Mouse (Mus musculus) midbrain, embryonic 14.5 days (tissue): ENCODE measurements around the gene Cd82. TPM values are rescaled to one million over a fixed set of nuclear protein-coding genes. Genes with fewer than 3 reads are reported as not detected.
A peak's percentile ranks its signal among the peaks of the same experiment; 100 is the strongest.

Experiments
- ATAC-seq: fragments of 200-750 bp; cut with Nextera tagmentation; 2 replicates; pipeline ENCODE4 v1.8.0; 2017; ENCODE audit warnings: moderate number of reproducible peaks, moderate library complexity; ENCODE audit not compliant: low FRiP score, low TSS enrichment
- DNase-seq: peaks from one replicate; pipeline ENCODE4 v3.0.0-alpha.2; 2015
- H3K27ac ChIP-seq: fragments of 300-500 bp; sonication (generic); replicated peaks from 2 replicates; pipeline ENCODE4 v1.5.1; 2014; ENCODE audit warnings: mild to moderate bottlenecking, low read depth, low read length, moderate library complexity
- H3K27me3 ChIP-seq: fragments of 300-500 bp; sonication (generic); 2 replicates; pipeline ENCODE4 v1.6.1; 2014; ENCODE audit warnings: low read length, control low read depth, mixed read lengths; ENCODE audit not compliant: control insufficient read depth, insufficient read depth
- H3K36me3 ChIP-seq: fragments of 300-500 bp; sonication (generic); 2 replicates; pipeline ENCODE4 v1.6.1; 2014; ENCODE audit warnings: low read length, control low read depth; ENCODE audit not compliant: control insufficient read depth, insufficient read depth
- H3K4me1 ChIP-seq: fragments of 300-500 bp; sonication (generic); 2 replicates; pipeline ENCODE4 v1.6.1; 2014; ENCODE audit warnings: mild to moderate bottlenecking, antibody characterized with exemption, low read length, control low read depth; ENCODE audit not compliant: control insufficient read depth, insufficient read depth
- H3K4me2 ChIP-seq: fragments of 300-500 bp; sonication (generic); 2 replicates; pipeline ENCODE4 v1.6.1; 2014; ENCODE audit warnings: mild to moderate bottlenecking, low read length, moderate library complexity
- H3K4me3 ChIP-seq: fragments of 300-500 bp; sonication (generic); replicated peaks from 2 replicates; pipeline ENCODE4 v1.5.1; 2014; ENCODE audit warnings: low read depth, low read length
- H3K9ac ChIP-seq: fragments of 300-500 bp; sonication (generic); replicated peaks from 2 replicates; pipeline ENCODE4 v1.6.1; 2014; ENCODE audit warnings: mild to moderate bottlenecking, low read length, moderate library complexity
- H3K9me3 ChIP-seq: fragments of 300-500 bp; sonication (generic); 2 replicates; pipeline ENCODE4 v1.6.1; 2016; ENCODE audit warnings: low read length, control low read depth, mixed read lengths; ENCODE audit not compliant: control insufficient read depth
- WGBS: fragments of 180-500 bp; shearing (Covaris S2); extraction: QIAGEN DNeasy Blood & Tissue Kit; methylation state at CpG from one replicate; pipeline ENCODE4 v1.1.7; 2014; 5-methylcytosine and 5-hydroxymethylcytosine counted together
- polyA plus RNA-seq: library from polyadenylated mRNA; unstranded; fragments of >200 nt; fragmentation: Nextera tagmentation; extraction: Ambion mirVana; gene quantifications from 2 replicates; pipeline ENCODE4 v1.2.1, GENCODE M21; 2014

Gene Cd82
- polyA plus RNA-seq, 1 experiment from 2014 or later = 14.1 TPM

- no peak overlapping the region for H3K4me3 ChIP-seq
- H3K9me3 ChIP-seq = no peaks in the 10 kb centered on the region
- DNase-seq (no peak), ATAC-seq (no peak)
- H3K4me2 ChIP-seq = no peak overlapping the region
- H3K27ac ChIP-seq = no peak overlapping the region
- H3K36me3 ChIP-seq = no peaks in the 10 kb centered on the region
- H3K27me3 ChIP-seq = no peaks in the 10 kb centered on the region
- H3K9ac ChIP-seq = no peak overlapping the region
- 89% methylated on average over 9 of the region's 9 CpGs for WGBS
- H3K4me1 ChIP-seq = peaks cover 2% of the 10 kb centered on the region; the same call in 1 of the 2 replicates
These were observed 11.0 kb upstream of the Cd82 start for GRCm38 (mm10) chr2:93473915-93474314.

GRCm38 (mm10) chr2:93470849-93471576 lies 8.1 kb upstream of the Cd82 start:
- Histone ChIP-seq H3K27ac (no peak overlapping the region), H3K4me2 (no peak overlapping the region), H3K9ac (no peak overlapping the region), H3K9me3 (no peaks in the 10 kb centered on the region), H3K27me3 (no peaks in the 10 kb centered on the region), H3K4me3 (no peak overlapping the region), H3K36me3 (no peaks in the 10 kb centered on the region), H3K4me1 (peaks cover 2% of the 10 kb centered on the region; the same call in 1 of the 2 replicates)
- no peak for ATAC-seq
- peak; percentile 90 for DNase-seq
- WGBS = 10% methylated on average over 3 of the region's 3 CpGs

DNA sequence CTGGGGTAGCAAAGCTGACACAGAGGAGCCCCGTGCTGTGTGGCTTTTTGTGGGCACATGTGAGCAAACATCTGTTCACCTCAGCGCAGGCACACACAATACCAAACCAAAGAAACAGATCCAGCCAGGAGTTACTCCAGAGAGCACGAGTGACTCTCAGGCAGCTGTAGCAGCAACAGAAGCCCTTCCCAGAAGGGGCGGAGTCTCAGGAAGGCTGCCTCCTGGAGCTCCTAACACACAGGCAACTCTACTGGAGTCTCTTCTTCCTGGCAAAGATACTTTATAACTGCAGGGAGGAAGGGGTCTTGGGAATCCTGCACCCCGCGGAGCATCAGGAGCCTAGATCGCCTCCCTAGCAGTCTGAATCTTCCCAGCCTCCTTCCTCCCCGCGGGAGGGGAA lies 7.2 kb upstream of the Cd82 start:
- Histone ChIP-seq H3K4me3 (no peak overlapping the region), H3K9me3 (no peaks in the 10 kb centered on the region), H3K9ac (no peak overlapping the region), H3K36me3 (no peaks in the 10 kb centered on the region), H3K4me1 (peaks cover 2% of the 10 kb centered on the region; the same call in 1 of the 2 replicates), H3K4me2 (peak overlapping the region; percentile 38), H3K27ac (no peak overlapping the region), H3K27me3 (no peaks in the 10 kb centered on the region)
- no peak for ATAC-seq
- peak; percentile 76 for DNase-seq
- 1% methylated on average over 9 of the region's 9 CpGs for WGBS

DNA sequence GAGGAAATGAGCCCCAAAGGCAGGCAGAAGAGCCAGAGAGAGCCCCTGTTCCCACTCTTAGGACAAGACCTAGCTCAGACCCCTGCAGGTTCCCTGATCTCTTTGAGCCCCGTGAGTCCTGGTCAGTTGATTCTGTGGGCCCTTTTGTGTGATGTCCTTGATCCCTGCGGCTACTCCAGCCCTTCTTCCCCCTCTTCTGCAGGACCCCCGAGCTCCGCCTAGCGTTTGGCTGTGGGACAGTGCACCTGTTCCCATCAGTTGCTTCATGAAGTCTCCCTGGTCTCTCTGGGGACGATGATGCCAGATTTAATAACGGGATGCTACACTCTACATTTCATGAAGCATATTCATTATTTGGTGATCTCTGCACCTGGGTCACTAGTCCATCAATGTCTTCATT lies 6.2 kb upstream of the Cd82 start:
- no peak for ATAC-seq

DNA sequence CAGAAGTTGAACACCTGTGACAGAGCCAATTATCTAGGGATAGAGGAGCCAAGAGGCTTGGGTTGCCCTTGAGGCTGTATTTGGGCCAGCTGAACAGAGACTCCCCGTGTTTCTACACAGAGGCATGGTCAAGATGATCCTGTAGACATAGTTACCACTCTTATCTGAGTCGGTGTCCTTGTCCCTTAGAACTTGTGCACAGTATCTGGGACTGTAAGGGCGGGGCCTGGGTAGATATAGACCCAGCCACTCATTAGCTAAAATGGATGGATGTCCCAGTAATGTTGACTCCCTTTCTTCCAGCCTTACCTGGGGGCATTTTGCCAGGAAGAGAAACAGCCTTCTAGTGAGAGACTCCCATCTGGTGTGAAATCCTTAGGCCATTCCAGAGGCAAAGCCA lies 3.4 kb upstream of the Cd82 start:
- H3K36me3 ChIP-seq = no peaks in the 10 kb centered on the region
- H3K4me1 ChIP-seq = peaks cover 15% of the 10 kb centered on the region
- H3K27me3 ChIP-seq = peaks cover 15% of the 10 kb centered on the region; the same call in 1 of the 2 replicates
- no peak overlapping the region for H3K4me2 ChIP-seq
- H3K27ac ChIP-seq = no peak overlapping the region
- no peak overlapping the region for H3K4me3 ChIP-seq
- no peak overlapping the region for H3K9ac ChIP-seq
- 91% methylated on average over 3 of the region's 3 CpGs for WGBS
- no peak for DNase-seq
- H3K9me3 ChIP-seq = no peaks in the 10 kb centered on the region
- no peak for ATAC-seq

More for the DNA sequence above, 6.2 kb upstream of the Cd82 start:
- Histone ChIP-seq H3K27me3 (no peaks in the 10 kb centered on the region), H3K27ac (no peak overlapping the region), H3K4me2 (no peak overlapping the region), H3K4me3 (no peak overlapping the region), H3K4me1 (peaks cover 2% of the 10 kb centered on the region; the same call in 1 of the 2 replicates), H3K36me3 (no peaks in the 10 kb centered on the region), H3K9me3 (no peaks in the 10 kb centered on the region), H3K9ac (no peak overlapping the region)
- 4% methylated on average over 7 of the region's 7 CpGs for WGBS
- DNase-seq = peak; percentile 72

DNA sequence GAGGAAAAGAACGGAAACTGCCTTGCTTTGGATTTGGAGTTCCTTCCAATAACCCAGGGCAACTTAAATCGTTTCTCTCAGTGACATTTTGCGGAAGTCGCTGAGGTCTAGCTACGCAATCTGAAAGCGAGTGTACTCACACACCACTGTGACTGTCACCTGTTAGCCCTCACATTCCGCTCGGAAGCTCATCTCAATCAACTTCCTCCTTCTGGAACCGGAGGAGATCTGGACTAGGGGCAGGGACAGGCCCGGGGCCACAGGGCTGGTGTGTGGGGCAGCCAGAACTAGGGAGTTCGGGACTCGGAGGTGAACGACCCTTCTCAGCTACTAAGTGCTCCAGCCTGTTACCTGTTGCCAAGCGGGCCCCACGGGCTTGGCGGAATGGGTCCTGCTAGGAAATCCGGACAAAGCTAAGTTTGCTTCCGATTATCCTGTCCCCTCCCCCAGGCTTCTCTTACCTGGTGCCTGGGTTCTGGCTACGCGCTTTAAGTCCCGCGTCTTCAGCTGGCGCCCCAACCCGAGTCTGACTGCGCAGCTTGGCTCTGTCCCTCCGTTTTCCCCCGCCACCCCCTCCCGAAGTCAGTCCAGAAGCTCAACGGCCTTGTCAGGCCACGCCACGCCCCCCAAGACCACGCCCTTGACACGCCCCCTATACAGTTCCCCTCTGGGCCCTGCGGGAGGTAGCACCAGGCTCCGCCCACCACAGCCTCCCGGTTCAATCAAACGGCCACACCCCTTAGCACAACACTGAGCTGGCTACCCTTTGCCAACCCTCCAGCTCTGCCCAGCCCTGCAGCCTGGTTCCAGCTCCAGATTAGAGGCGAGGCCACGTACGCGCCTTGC lies 848 bp downstream of the Cd82 start:
- Histone ChIP-seq H3K27ac (no peak overlapping the region), H3K9me3 (peaks cover 3% of the 10 kb centered on the region; the same call in 1 of the 2 replicates), H3K4me1 (peaks cover 13% of the 10 kb centered on the region), H3K9ac (peak overlapping the region; percentile 26; the same call in 1 of the 2 replicates), H3K4me3 (peak overlapping the region; percentile 30), H3K27me3 (peaks cover 22% of the 10 kb centered on the region; the same call in 1 of the 2 replicates), H3K36me3 (no peaks in the 10 kb centered on the region), H3K4me2 (peak overlapping the region; percentile 60)
- DNase-seq (peak; percentile 86), ATAC-seq (peak; percentile 89)
- WGBS = 2% methylated on average over 41 of the region's 41 CpGs

- Histone ChIP-seq H3K4me1 (peaks cover 13% of the 10 kb centered on the region), H3K9me3 (peaks cover 3% of the 10 kb centered on the region; the same call in 1 of the 2 replicates), H3K4me3 (no peak overlapping the region), H3K36me3 (no peaks in the 10 kb centered on the region), H3K9ac (no peak overlapping the region), H3K27ac (no peak overlapping the region), H3K4me2 (no peak overlapping the region; the same call in 1 of the 2 replicates), H3K27me3 (peaks cover 22% of the 10 kb centered on the region; the same call in 1 of the 2 replicates)
- DNase-seq (no peak), ATAC-seq (no peak)
- WGBS = 92% methylated on average over 6 of the region's 6 CpGs
These were observed 2.0 kb downstream of the Cd82 start for GRCm38 (mm10) chr2:93460786-93461469.

GRCm38 (mm10) chr2:93459208-93459920 lies 3.6 kb downstream of the Cd82 start:
- ATAC-seq = no peak
- 76% methylated on average over 7 of the region's 7 CpGs for WGBS
- H3K4me3 ChIP-seq = no peak overlapping the region
- H3K36me3 ChIP-seq = no peaks in the 10 kb centered on the region
- no peak overlapping the region for H3K4me2 ChIP-seq
- DNase-seq = no peak
- H3K27me3 ChIP-seq = peaks cover 22% of the 10 kb centered on the region; the same call in 1 of the 2 replicates
- peaks cover 3% of the 10 kb centered on the region; the same call in 1 of the 2 replicates for H3K9me3 ChIP-seq
- no peak overlapping the region for H3K9ac ChIP-seq
- no peak overlapping the region for H3K27ac ChIP-seq
- H3K4me1 ChIP-seq = peaks cover 13% of the 10 kb centered on the region
